Comparison of ENCODE assay signal across 22 mouse cellular contexts in the genomic region with DNA sequence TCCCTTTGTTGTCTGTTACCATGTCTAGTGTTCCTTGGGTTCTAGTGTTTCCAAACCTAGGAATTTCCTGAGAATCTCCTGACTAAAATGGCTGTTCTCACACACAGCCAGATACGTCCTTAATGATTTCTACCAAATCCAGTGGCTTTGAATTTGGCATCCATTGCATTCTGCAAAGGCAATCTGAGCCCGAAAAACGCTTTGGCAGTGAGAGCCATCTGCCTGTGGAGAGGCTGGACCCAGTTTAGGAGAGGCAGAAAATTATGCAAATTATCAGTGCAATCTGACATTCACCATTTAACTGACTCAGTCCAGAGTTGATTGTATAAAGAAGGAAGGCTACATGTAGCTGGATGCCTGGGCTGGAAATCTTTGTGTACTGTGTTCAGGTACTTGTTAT.
A peak's percentile ranks its signal among the peaks of the same experiment; 100 is the strongest.
DNase-seq lines count a peak whose midpoint lies in the region; TF ChIP-seq lines count a peak whose summit lies in the region.
"Had no signal": no experiment of that assay in that cellular context is flagged by ENCODE, and none has a peak within 500 bp of the region (broad histone marks: within the 10 kb centered on the region; RNA-seq: fewer than 3 reads in every experiment).

No protein-coding gene starts in this region.

- H3K27ac ChIP-seq in layer of hippocampus, adult 2 months, result peak overlapping the region; percentile 54
- H3K27ac ChIP-seq: embryonic facial prominence, embryonic 12.5 days; heart, embryonic 10.5 days; limb, embryonic 10.5 days; midbrain, embryonic 15.5 days; neural tube, embryonic 15.5 days had no signal

- peak; percentile 11 to 12 for DNase-seq in cerebellum, postnatal 25 days
- no peak for DNase-seq in cerebellum, postnatal 36 days
- DNase-seq in layer of hippocampus, adult 11-12 months (ENCODE audit: low spot score), result peak; percentile 21
- no peak for DNase-seq in layer of hippocampus, postnatal 25 days (ENCODE audit: extremely low spot score in 1 of 2, low spot score in 1 of 2)
- DNase-seq in layer of hippocampus, adult 2 months (ENCODE audit: low spot score in 2 of 2), result peak in 1 of 2 experiments; percentile 50
- DNase-seq in frontal cortex, postnatal 14 days (ENCODE audit: low spot score in 2 of 2), result no peak
- no peak for DNase-seq in kidney, adult 11 months
- DNase-seq: gastrocnemius, postnatal 36 days; kidney, adult 9 months; kidney, postnatal 25 days; liver, postnatal 0 days; lung, postnatal 10 days; right cerebral cortex, postnatal 14 days; spleen, adult 18-20 months; thymus, adult 18-20 months; thymus, postnatal 4 days had no signal

- H3K4me3 ChIP-seq in layer of hippocampus, adult 2 months, result no peak overlapping the region
- H3K4me3 ChIP-seq: embryonic facial prominence, embryonic 12.5 days; heart, embryonic 10.5 days; limb, embryonic 10.5 days; megakaryocyte, embryonic 14.5 days; midbrain, embryonic 15.5 days; neural tube, embryonic 15.5 days had no signal

- TF ChIP-seq CTCF in layer of hippocampus, adult 2 months (conservative IDR thresholded peaks at IDR 0.05), result no peak

Comparison
In these comparisons a context has a peak if more than half of its experiments do, and no peak if none do; other contexts are left out.
1. DNase-seq: peak in cerebellum, postnatal 25 days (2 of 2) and layer of hippocampus, adult 11-12 months (single experiment); none in cerebellum, postnatal 36 days (0 of 2), layer of hippocampus, postnatal 25 days (0 of 2), frontal cortex, postnatal 14 days (0 of 2) and kidney, adult 11 months (single experiment).